ENCODE assay signal across 30 mouse cellular contexts in the genomic region with DNA sequence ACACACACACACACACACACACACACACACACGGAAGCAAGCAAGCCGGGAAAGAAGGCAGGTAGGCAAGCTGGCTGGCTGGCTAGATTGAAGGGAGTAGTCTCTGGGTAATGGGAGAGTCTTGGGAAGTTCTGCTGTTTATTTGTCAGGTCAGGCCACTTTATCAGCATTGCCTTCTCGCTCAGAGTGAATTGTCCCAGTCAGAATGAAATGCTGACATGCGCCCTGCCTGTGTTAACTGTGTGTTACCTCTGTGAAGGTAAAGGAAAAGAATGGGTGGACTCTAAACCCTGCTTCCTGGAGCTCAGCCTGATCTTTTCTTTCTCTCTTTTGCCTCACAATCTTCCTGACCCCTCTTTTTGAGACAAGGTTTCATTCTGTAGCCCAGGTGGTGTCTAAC. TPM values are rescaled to one million over a fixed set of nuclear protein-coding genes. Genes with fewer than 3 reads are reported as not detected.
DNase-seq lines count a peak whose midpoint lies in the region; ATAC-seq and TF ChIP-seq lines count a peak whose summit lies in the region.
"Had no signal": no experiment of that assay in that cellular context is flagged by ENCODE, and none has a peak within 500 bp of the region (broad histone marks: within the 10 kb centered on the region; RNA-seq: fewer than 3 reads in every experiment).

No protein-coding gene starts in this region.

- H3K36me3 ChIP-seq in intestine, embryonic 16.5 days (ENCODE audit: control insufficient read depth, insufficient read depth, low read length): no peaks in the 10 kb centered on the region
- H3K36me3 ChIP-seq in liver, embryonic 12.5 days: no peaks in the 10 kb centered on the region
- H3K36me3 ChIP-seq in small intestine, adult 2 months (ENCODE audit: control insufficient read depth, insufficient read depth, low read length): no peaks in the 10 kb centered on the region
- H3K36me3 ChIP-seq: embryonic facial prominence, embryonic 12.5 days; hindbrain, embryonic 12.5 days; kidney, embryonic 15.5 days; midbrain, embryonic 12.5 days had no signal

- no peak overlapping the region for H3K4me2 ChIP-seq in intestine, embryonic 16.5 days (ENCODE audit: low read depth, low read length)
- no peak overlapping the region for H3K4me2 ChIP-seq in liver, embryonic 12.5 days
- H3K4me2 ChIP-seq: embryonic facial prominence, embryonic 12.5 days; heart, embryonic 11.5 days; hindbrain, embryonic 12.5 days; kidney, embryonic 15.5 days; lung, embryonic 14.5 days; midbrain, embryonic 12.5 days had no signal

- 22% methylated on average over 4 of the region's 4 CpGs for WGBS in intestine, embryonic 16.5 days
- 49% methylated on average over 3 of the region's 4 CpGs for WGBS in liver, embryonic 12.5 days (ENCODE audit: insufficient replicate concordance)
- WGBS in small intestine, adult 2 months: 20% methylated on average over 4 of the region's 4 CpGs

- ATAC-seq in intestine, embryonic 16.5 days: peak; percentile 62
- ATAC-seq in liver, embryonic 12.5 days: no peak
- ATAC-seq: forebrain, embryonic 14.5 days; hindbrain, postnatal 0 days had no signal

- peak overlapping the region; percentile 93 for H3K27ac ChIP-seq in intestine, embryonic 16.5 days (ENCODE audit: low read length)
- H3K27ac ChIP-seq in liver, embryonic 12.5 days: 0 out of 2 replicates have a peak overlapping the region, but pooled peaks have one; percentile 37
- peak overlapping the region; percentile 89 for H3K27ac ChIP-seq in small intestine, adult 2 months (ENCODE audit: insufficient read depth, low read depth, low read length)
- H3K27ac ChIP-seq: embryonic facial prominence, embryonic 12.5 days; hindbrain, embryonic 12.5 days; hindbrain, postnatal 0 days; kidney, embryonic 15.5 days; midbrain, embryonic 12.5 days had no signal

- H3K9ac ChIP-seq in intestine, embryonic 16.5 days (ENCODE audit: low read depth, low read length): peak overlapping the region; percentile 42; the same call in 1 of the 2 replicates
- no peak overlapping the region for H3K9ac ChIP-seq in liver, embryonic 12.5 days
- H3K9ac ChIP-seq: embryonic facial prominence, embryonic 12.5 days; hindbrain, embryonic 12.5 days; kidney, embryonic 15.5 days; lung, embryonic 14.5 days; midbrain, embryonic 12.5 days had no signal

- H3K4me1 ChIP-seq in intestine, embryonic 16.5 days (ENCODE audit: control insufficient read depth, insufficient read depth, low read length): peaks cover 4% of the 10 kb centered on the region; the same call in 1 of the 2 replicates
- no peaks in the 10 kb centered on the region for H3K4me1 ChIP-seq in liver, embryonic 12.5 days
- peaks cover 10% of the 10 kb centered on the region; the same call in 1 of the 2 replicates for H3K4me1 ChIP-seq in small intestine, adult 2 months (ENCODE audit: control insufficient read depth, insufficient read depth, insufficient read length, low read length)
- H3K4me1 ChIP-seq: embryonic facial prominence, embryonic 12.5 days; hindbrain, embryonic 12.5 days; midbrain, embryonic 12.5 days had no signal

- no peaks in the 10 kb centered on the region for H3K9me3 ChIP-seq in intestine, embryonic 16.5 days (ENCODE audit: control insufficient read depth, low read length)
- no peaks in the 10 kb centered on the region for H3K9me3 ChIP-seq in liver, embryonic 12.5 days (replicated peaks)
- H3K9me3 ChIP-seq: embryonic facial prominence, embryonic 12.5 days; hindbrain, embryonic 12.5 days; kidney, embryonic 15.5 days; midbrain, embryonic 12.5 days had no signal

- TF ChIP-seq CTCF in small intestine, adult 2 months (IDR thresholded peaks at IDR 0.05; ENCODE audit: extremely low read depth, insufficient read length, insufficient replicate concordance, low read depth, low read length): no peak

- no peak for TF ChIP-seq POLR2A in small intestine, adult 2 months (IDR thresholded peaks at IDR 0.05; ENCODE audit: low read depth, low read length)

- peak overlapping the region; percentile 18 for H3K4me3 ChIP-seq in intestine, embryonic 16.5 days (ENCODE audit: low read length)
- no peak overlapping the region for H3K4me3 ChIP-seq in liver, embryonic 12.5 days
- no peak overlapping the region for H3K4me3 ChIP-seq in small intestine, adult 2 months (ENCODE audit: low read depth, low read length)
- H3K4me3 ChIP-seq: embryonic facial prominence, embryonic 12.5 days; hindbrain, embryonic 12.5 days; kidney, embryonic 15.5 days; midbrain, embryonic 12.5 days had no signal

- no peaks in the 10 kb centered on the region for H3K27me3 ChIP-seq in intestine, embryonic 16.5 days (replicated peaks; ENCODE audit: control insufficient read depth, insufficient read depth, low read length)
- H3K27me3 ChIP-seq in liver, embryonic 12.5 days (replicated peaks): 0 out of 2 replicates have a peak, but pooled peaks cover 7% of the 10 kb centered on the region
- H3K27me3 ChIP-seq in small intestine, adult 2 months (ENCODE audit: control insufficient read depth, insufficient read depth, low read length): no peaks in the 10 kb centered on the region
- H3K27me3 ChIP-seq: embryonic facial prominence, embryonic 12.5 days; hindbrain, embryonic 12.5 days; kidney, embryonic 15.5 days; midbrain, embryonic 12.5 days had no signal

- DNase-seq in yolk sac, embryonic 10.5 days (ENCODE audit: low spot score): peak; percentile 74
- DNase-seq in kidney, postnatal 25 days: no peak
- DNase-seq in lung, postnatal 25 days (ENCODE audit: low spot score): no peak
- DNase-seq in kidney, postnatal 10 days: no peak
- DNase-seq: adrenal gland, postnatal 10 days; B cell, adult 2 months; cerebellum, adult 9-10 months; embryo, embryonic 11 days; gastrocnemius, postnatal 36 days; heart, adult 18-20 months; heart, postnatal 36 days; kidney, adult 11 months; kidney, postnatal 4 days; layer of hippocampus, postnatal 36 days; left cerebral cortex, postnatal 4 days; lung, embryonic 14.5 days; lung, postnatal 36 days; retina, postnatal 1 day; right cerebral cortex, postnatal 14 days; thymus, postnatal 14 days had no signal

RNA-seq across cellular contexts. Expression of gene Rnf103, which starts 5.7 kb away (rescaled TPM):
- 8.5 and 18.2 TPM in 2 replicates for polyA plus RNA-seq in intestine, embryonic 16.5 days (2015; fragmentation: Nextera tagmentation; extraction: Ambion mirVana)
- polyA plus RNA-seq in liver, embryonic 12.5 days (2016; fragmentation: Nextera tagmentation; extraction: Ambion mirVana): 11.0 and 11.2 TPM in 2 replicates
- polyA plus RNA-seq in small intestine, adult 2 months (2012; rRNA removed): 22.1 and 67.6 TPM in 2 replicates

RNA-seq across cellular contexts. Expression of gene Rmnd5a, which starts 47.5 kb away (rescaled TPM):
- polyA plus RNA-seq in intestine, embryonic 16.5 days (2015; fragmentation: Nextera tagmentation; extraction: Ambion mirVana): 9.3 and 10.3 TPM in 2 replicates
- 11.6 and 12.3 TPM in 2 replicates for polyA plus RNA-seq in liver, embryonic 12.5 days (2016; fragmentation: Nextera tagmentation; extraction: Ambion mirVana)
- polyA plus RNA-seq in small intestine, adult 2 months (2012; rRNA removed): 4.9 and 12.5 TPM in 2 replicates

RNA-seq across cellular contexts. Expression of gene Chmp3, which starts 55.6 kb away (rescaled TPM):
- 78.8 and 83.3 TPM in 2 replicates for polyA plus RNA-seq in intestine, embryonic 16.5 days (2015; fragmentation: Nextera tagmentation; extraction: Ambion mirVana)
- polyA plus RNA-seq in liver, embryonic 12.5 days (2016; fragmentation: Nextera tagmentation; extraction: Ambion mirVana): 39.5 and 41.5 TPM in 2 replicates
- polyA plus RNA-seq in small intestine, adult 2 months (2012; rRNA removed): 11.7 and 19.6 TPM in 2 replicates

Comparison
In these comparisons a context has a peak if more than half of its experiments do, and no peak if none do; other contexts are left out.
1. H3K27ac ChIP-seq: peak in every context shown above with its lines; median percentile 93 in intestine, embryonic 16.5 days; 89 in small intestine, adult 2 months; 37 in liver, embryonic 12.5 days.